Comparison of ENCODE assay signal across 8 mouse cellular contexts in the genomic region with DNA sequence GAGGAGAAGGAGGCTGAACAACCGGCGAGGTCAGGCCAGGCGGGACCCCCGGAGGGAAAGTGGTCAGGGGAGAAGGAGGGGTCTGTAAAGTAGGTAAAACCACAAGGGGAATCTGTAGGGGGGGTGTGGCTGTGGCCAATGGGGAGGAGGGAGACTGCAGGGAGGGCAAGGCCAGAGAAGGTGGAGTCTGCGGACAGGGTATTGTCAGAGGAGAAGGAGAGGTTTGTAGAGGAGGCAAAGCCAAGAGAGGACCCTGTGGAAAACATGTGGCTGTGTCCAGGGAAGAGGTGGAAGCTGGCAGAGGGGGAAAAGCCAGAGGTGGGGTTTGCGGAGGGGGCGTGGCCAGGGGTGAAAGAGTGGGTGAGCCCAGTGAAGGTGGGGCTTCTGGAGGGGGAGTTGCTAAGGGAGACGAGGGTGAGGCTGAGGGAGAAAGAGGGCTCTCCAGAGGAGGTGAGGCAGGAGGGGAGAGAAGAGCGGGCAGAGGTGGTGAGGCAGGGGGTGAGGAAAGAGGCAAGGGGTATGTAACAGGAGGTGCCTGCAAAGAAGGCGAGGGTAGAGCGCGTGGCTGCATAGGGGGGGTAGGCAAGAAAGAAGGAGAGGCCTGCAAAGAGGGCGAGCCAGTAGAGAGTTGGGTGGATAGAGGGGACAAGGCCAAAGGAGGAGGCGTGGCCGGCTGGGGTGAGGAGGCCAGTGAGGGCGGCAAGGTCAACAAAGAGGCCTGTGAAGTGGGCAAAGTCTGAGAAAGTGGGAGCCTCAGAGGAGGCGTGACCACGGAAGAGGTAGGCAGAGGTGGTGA. TPM values are rescaled to one million over a fixed set of nuclear protein-coding genes. Genes with fewer than 3 reads are reported as not detected.
DNase-seq lines count a peak whose midpoint lies in the region; ATAC-seq lines count a peak whose summit lies in the region.

No protein-coding gene starts in this region.

- WGBS in embryonic facial prominence, embryonic 14.5 days, result 3% methylated on average over 18 of the region's 18 CpGs
- 2% methylated on average over 18 of the region's 18 CpGs for WGBS in hindbrain, embryonic 10.5 days
- under 1% methylated on average over 18 of the region's 18 CpGs for WGBS in limb, embryonic 12.5 days
- 2% methylated on average over 18 of the region's 18 CpGs for WGBS in midbrain, embryonic 10.5 days
- WGBS in stomach, embryonic 16.5 days, result 5% methylated on average over 18 of the region's 18 CpGs

- H3K27me3 ChIP-seq in embryonic facial prominence, embryonic 14.5 days (replicated peaks; ENCODE audit: control insufficient read depth, insufficient read depth, low read length), result peaks cover 44% of the 10 kb centered on the region
- peaks cover 67% of the 10 kb centered on the region for H3K27me3 ChIP-seq in hindbrain, embryonic 10.5 days (ENCODE audit: insufficient read depth, poor library complexity, severe bottlenecking)
- H3K27me3 ChIP-seq in limb, embryonic 12.5 days, result peaks cover 74% of the 10 kb centered on the region
- peaks cover 59% of the 10 kb centered on the region for H3K27me3 ChIP-seq in midbrain, embryonic 10.5 days (ENCODE audit: low read depth, poor library complexity, severe bottlenecking)
- H3K27me3 ChIP-seq in stomach, embryonic 16.5 days (ENCODE audit: control insufficient read depth, insufficient read depth, low read length), result peaks cover 20% of the 10 kb centered on the region; the same call in 1 of the 2 replicates

- H3K27ac ChIP-seq in embryonic facial prominence, embryonic 14.5 days (replicated peaks; ENCODE audit: low read depth, low read length), result peak overlapping the region; percentile 7; the same call in 1 of the 2 replicates
- H3K27ac ChIP-seq in hindbrain, embryonic 10.5 days, result peak overlapping the region; percentile 77
- H3K27ac ChIP-seq in limb, embryonic 12.5 days, result no peak overlapping the region
- H3K27ac ChIP-seq in midbrain, embryonic 10.5 days (replicated peaks), result peak overlapping the region; percentile 63
- H3K27ac ChIP-seq in stomach, embryonic 16.5 days (ENCODE audit: low read length), result peak overlapping the region; percentile 46

- peaks cover 18% of the 10 kb centered on the region for H3K4me1 ChIP-seq in embryonic facial prominence, embryonic 14.5 days (ENCODE audit: control insufficient read depth, insufficient read depth, low read length)
- H3K4me1 ChIP-seq in hindbrain, embryonic 10.5 days (replicated peaks), result peaks cover 51% of the 10 kb centered on the region
- peaks cover 38% of the 10 kb centered on the region for H3K4me1 ChIP-seq in limb, embryonic 12.5 days (replicated peaks)
- peaks cover 51% of the 10 kb centered on the region for H3K4me1 ChIP-seq in midbrain, embryonic 10.5 days
- peaks cover 14% of the 10 kb centered on the region for H3K4me1 ChIP-seq in stomach, embryonic 16.5 days (ENCODE audit: control insufficient read depth, insufficient read depth, low read length)

- H3K9ac ChIP-seq in embryonic facial prominence, embryonic 14.5 days (ENCODE audit: low read depth, low read length), result peak overlapping the region; percentile 66
- H3K9ac ChIP-seq in limb, embryonic 12.5 days (replicated peaks), result peak overlapping the region; percentile 57
- H3K9ac ChIP-seq in stomach, embryonic 16.5 days (ENCODE audit: low read length), result peak overlapping the region; percentile 71

- peaks cover 12% of the 10 kb centered on the region; the same call in 1 of the 2 replicates for H3K36me3 ChIP-seq in embryonic facial prominence, embryonic 14.5 days (ENCODE audit: control insufficient read depth, insufficient read depth, low read length)
- H3K36me3 ChIP-seq in hindbrain, embryonic 10.5 days, result peaks cover 31% of the 10 kb centered on the region
- 0 out of 2 replicates have a peak, but pooled peaks cover 9% of the 10 kb centered on the region for H3K36me3 ChIP-seq in limb, embryonic 12.5 days
- H3K36me3 ChIP-seq in midbrain, embryonic 10.5 days, result peaks cover 35% of the 10 kb centered on the region
- 0 out of 2 replicates have a peak, but pooled peaks cover 6% of the 10 kb centered on the region for H3K36me3 ChIP-seq in stomach, embryonic 16.5 days (ENCODE audit: control insufficient read depth, insufficient read depth, low read length)

- peak; percentile 62 for ATAC-seq in embryonic facial prominence, embryonic 14.5 days (ENCODE audit: low read depth)
- peak; percentile 71 for ATAC-seq in limb, embryonic 12.5 days (ENCODE audit: insufficient number of reproducible peaks, insufficient read depth, low FRiP score, low TSS enrichment, low read depth)
- peak; percentile 81 for ATAC-seq in stomach, embryonic 16.5 days (ENCODE audit: insufficient read depth, low FRiP score)

- peak overlapping the region; percentile 46 for H3K4me3 ChIP-seq in embryonic facial prominence, embryonic 14.5 days (ENCODE audit: low read depth, low read length)
- H3K4me3 ChIP-seq in hindbrain, embryonic 10.5 days, result peak overlapping the region; percentile 50
- H3K4me3 ChIP-seq in limb, embryonic 12.5 days (replicated peaks), result peak overlapping the region; percentile 46
- H3K4me3 ChIP-seq in midbrain, embryonic 10.5 days, result peak overlapping the region; percentile 57
- H3K4me3 ChIP-seq in stomach, embryonic 16.5 days (replicated peaks; ENCODE audit: low read length), result peak overlapping the region; percentile 49

- peak; percentile 90 for DNase-seq in 416B (ENCODE audit: low read depth)
- peak; percentile 59 for DNase-seq in MEL-GATA-1-ER (ENCODE audit: extremely low read depth, low read depth)
- DNase-seq in embryonic facial prominence, embryonic 14.5 days (ENCODE audit: low spot score), result peak; percentile 70
- peak; percentile 48 for DNase-seq in hindbrain, embryonic 10.5 days (ENCODE audit: low spot score)
- peak; percentile 59 for DNase-seq in midbrain, embryonic 10.5 days (ENCODE audit: low spot score)
- no peak for DNase-seq in layer of hippocampus, adult 8-10 months (ENCODE audit: low spot score in 2 of 2)

- no peaks in the 10 kb centered on the region for H3K9me3 ChIP-seq in embryonic facial prominence, embryonic 14.5 days (ENCODE audit: control insufficient read depth, low read length)
- H3K9me3 ChIP-seq in hindbrain, embryonic 10.5 days, result peaks cover 4% of the 10 kb centered on the region; the same call in 1 of the 2 replicates
- H3K9me3 ChIP-seq in limb, embryonic 12.5 days, result 0 out of 2 replicates have a peak, but pooled peaks cover 5% of the 10 kb centered on the region
- 0 out of 2 replicates have a peak, but pooled peaks cover 7% of the 10 kb centered on the region for H3K9me3 ChIP-seq in midbrain, embryonic 10.5 days (replicated peaks)
- H3K9me3 ChIP-seq in stomach, embryonic 16.5 days (replicated peaks; ENCODE audit: control insufficient read depth, low read length), result 0 out of 2 replicates have a peak, but pooled peaks cover 5% of the 10 kb centered on the region

- peak overlapping the region; percentile 87 for H3K4me2 ChIP-seq in embryonic facial prominence, embryonic 14.5 days (ENCODE audit: low read depth, low read length)
- peak overlapping the region; percentile 91 for H3K4me2 ChIP-seq in limb, embryonic 12.5 days
- H3K4me2 ChIP-seq in stomach, embryonic 16.5 days (ENCODE audit: low read depth, low read length), result peak overlapping the region; percentile 96

RNA-seq across cellular contexts. Expression of a gene that starts 3.9 kb away (rescaled TPM):
- polyA plus RNA-seq in embryonic facial prominence, embryonic 14.5 days (2014; fragmentation: Nextera tagmentation; extraction: Ambion mirVana), result 2.3 and 2.7 TPM in 2 replicates
- 13.1 and 27.1 TPM in 2 replicates for polyA plus RNA-seq in hindbrain, embryonic 10.5 days (2016; fragmentation: Nextera tagmentation; extraction: Ambion mirVana)
- polyA plus RNA-seq in limb, embryonic 12.5 days (2016; fragmentation: Nextera tagmentation; extraction: Ambion mirVana), result 1.4 and 1.6 TPM in 2 replicates
- polyA plus RNA-seq in midbrain, embryonic 10.5 days (2016; fragmentation: Nextera tagmentation; extraction: Ambion mirVana), result 10.8 and 18.6 TPM in 2 replicates
- 2.4 and 2.7 TPM in 2 replicates for polyA plus RNA-seq in stomach, embryonic 16.5 days (2015; fragmentation: Nextera tagmentation; extraction: Ambion mirVana)
- total RNA-seq in layer of hippocampus, adult 8-10 months (2022), result 10 to 100 TPM; 34.9 to 44.0 (median 40.0) TPM

RNA-seq across cellular contexts. Expression of a gene that starts 13.2 kb away (rescaled TPM):
- 0.69 and 0.97 TPM in 2 replicates for polyA plus RNA-seq in embryonic facial prominence, embryonic 14.5 days (2014; fragmentation: Nextera tagmentation; extraction: Ambion mirVana)
- polyA plus RNA-seq in hindbrain, embryonic 10.5 days (2016; fragmentation: Nextera tagmentation; extraction: Ambion mirVana), result 0.30 TPM in 1 of 2 replicates, not detected in the other
- 0.24 and 0.39 TPM in 2 replicates for polyA plus RNA-seq in limb, embryonic 12.5 days (2016; fragmentation: Nextera tagmentation; extraction: Ambion mirVana)
- polyA plus RNA-seq in midbrain, embryonic 10.5 days (2016; fragmentation: Nextera tagmentation; extraction: Ambion mirVana), result 0.19 TPM in 2 replicates
- 6.1 and 9.2 TPM in 2 replicates for polyA plus RNA-seq in stomach, embryonic 16.5 days (2015; fragmentation: Nextera tagmentation; extraction: Ambion mirVana)
- total RNA-seq in layer of hippocampus, adult 8-10 months (2022), result under 1 TPM in 2 of 4 experiments, not detected in 2; 0.11 to 0.16 TPM

RNA-seq across cellular contexts. Expression of a gene that starts 25.1 kb away (rescaled TPM):
- polyA plus RNA-seq in embryonic facial prominence, embryonic 14.5 days (2014; fragmentation: Nextera tagmentation; extraction: Ambion mirVana), result 18.1 and 21.4 TPM in 2 replicates
- polyA plus RNA-seq in hindbrain, embryonic 10.5 days (2016; fragmentation: Nextera tagmentation; extraction: Ambion mirVana), result 34.7 and 39.4 TPM in 2 replicates
- polyA plus RNA-seq in limb, embryonic 12.5 days (2016; fragmentation: Nextera tagmentation; extraction: Ambion mirVana), result 33.7 and 36.9 TPM in 2 replicates
- polyA plus RNA-seq in midbrain, embryonic 10.5 days (2016; fragmentation: Nextera tagmentation; extraction: Ambion mirVana), result 31.5 and 39.0 TPM in 2 replicates
- 19.8 and 23.8 TPM in 2 replicates for polyA plus RNA-seq in stomach, embryonic 16.5 days (2015; fragmentation: Nextera tagmentation; extraction: Ambion mirVana)
- total RNA-seq in layer of hippocampus, adult 8-10 months (2022), result 100 to 1,000 TPM in 3 of 4 experiments, 10 to 100 TPM in 1; 99.3 to 117 (median 110) TPM

RNA-seq across cellular contexts. Expression of a gene that starts 25.3 kb away (rescaled TPM):
- polyA plus RNA-seq in embryonic facial prominence, embryonic 14.5 days (2014; fragmentation: Nextera tagmentation; extraction: Ambion mirVana), result 0.33 and 1.1 TPM in 2 replicates
- 0.68 and 1.8 TPM in 2 replicates for polyA plus RNA-seq in hindbrain, embryonic 10.5 days (2016; fragmentation: Nextera tagmentation; extraction: Ambion mirVana)
- 1.0 and 1.1 TPM in 2 replicates for polyA plus RNA-seq in limb, embryonic 12.5 days (2016; fragmentation: Nextera tagmentation; extraction: Ambion mirVana)
- polyA plus RNA-seq in midbrain, embryonic 10.5 days (2016; fragmentation: Nextera tagmentation; extraction: Ambion mirVana), result 0.43 and 1.3 TPM in 2 replicates
- 0.79 TPM in 2 replicates for polyA plus RNA-seq in stomach, embryonic 16.5 days (2015; fragmentation: Nextera tagmentation; extraction: Ambion mirVana)
- total RNA-seq in layer of hippocampus, adult 8-10 months (2022), result 1 to 10 TPM; 2.0 to 2.8 (median 2.3) TPM

RNA-seq across cellular contexts. Expression of a gene that starts 34.6 kb away (rescaled TPM):
- polyA plus RNA-seq in embryonic facial prominence, embryonic 14.5 days (2014; fragmentation: Nextera tagmentation; extraction: Ambion mirVana), result 3.3 and 5.0 TPM in 2 replicates
- 2.4 and 3.7 TPM in 2 replicates for polyA plus RNA-seq in hindbrain, embryonic 10.5 days (2016; fragmentation: Nextera tagmentation; extraction: Ambion mirVana)
- polyA plus RNA-seq in limb, embryonic 12.5 days (2016; fragmentation: Nextera tagmentation; extraction: Ambion mirVana), result 5.5 and 6.5 TPM in 2 replicates
- 2.6 and 3.6 TPM in 2 replicates for polyA plus RNA-seq in midbrain, embryonic 10.5 days (2016; fragmentation: Nextera tagmentation; extraction: Ambion mirVana)
- 3.0 and 4.9 TPM in 2 replicates for polyA plus RNA-seq in stomach, embryonic 16.5 days (2015; fragmentation: Nextera tagmentation; extraction: Ambion mirVana)
- total RNA-seq in layer of hippocampus, adult 8-10 months (2022), result 10 to 100 TPM; 12.8 to 19.2 (median 16.5) TPM

Comparison
In these comparisons a context has a peak if more than half of its experiments do, and no peak if none do; other contexts are left out.
1. DNase-seq: peak in 416B (single experiment), MEL-GATA-1-ER (single experiment), embryonic facial prominence, embryonic 14.5 days (single experiment), hindbrain, embryonic 10.5 days (single experiment) and midbrain, embryonic 10.5 days (single experiment); none in layer of hippocampus, adult 8-10 months (0 of 2).
2. Peak in every context shown above with its lines, with median percentiles within 50 percentile points of each other: ATAC-seq, H3K4me2 ChIP-seq, H3K4me3 ChIP-seq and H3K9ac ChIP-seq.